Mouse (Mus musculus): ENCODE measurements around the gene Prkca.

Prkca gene

DNA sequence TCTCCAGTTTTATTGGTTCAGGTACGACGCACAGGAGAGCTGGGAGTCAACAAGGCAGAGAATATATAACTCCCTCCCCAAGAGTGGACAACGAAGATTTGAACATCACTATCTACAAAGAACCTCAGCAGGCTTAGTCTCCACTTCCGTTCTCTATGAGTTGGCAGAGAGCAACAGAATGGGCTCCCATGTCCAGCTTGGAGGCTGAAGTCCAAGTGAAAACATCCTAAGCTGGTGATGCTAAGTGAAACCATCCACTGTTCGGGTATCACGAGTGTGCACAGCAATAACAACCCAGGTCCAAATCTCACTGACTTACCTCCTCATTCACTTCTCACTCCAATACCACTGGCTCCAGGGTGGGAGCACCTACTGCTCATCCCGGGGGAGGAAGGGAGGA is 276.6 kb downstream of the Prkca start:
- no peak for DNase-seq (ENCODE audit: low read depth, low spot score)

DNA sequence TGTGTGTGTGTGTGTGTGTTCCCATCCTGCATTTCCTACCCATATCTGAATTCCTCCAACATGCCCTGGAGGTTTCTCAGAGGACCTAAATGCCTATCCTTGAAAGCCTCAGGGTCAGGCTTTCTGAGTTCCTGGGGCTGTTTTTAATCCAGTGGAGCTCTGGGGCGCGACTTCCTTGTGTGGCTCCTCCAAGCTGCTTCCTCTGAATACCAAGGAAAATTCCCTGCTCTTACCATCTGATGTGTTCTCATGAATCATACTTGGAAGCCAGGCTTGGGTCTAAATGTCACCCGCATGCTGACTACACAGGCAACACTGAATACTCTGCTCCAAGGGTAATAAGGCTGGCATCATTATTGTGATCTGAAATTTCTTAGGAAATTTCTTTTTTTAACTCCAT is 279.3 kb downstream of the Prkca start:
- no peak for DNase-seq (ENCODE audit: low read depth, low spot score)

DNA sequence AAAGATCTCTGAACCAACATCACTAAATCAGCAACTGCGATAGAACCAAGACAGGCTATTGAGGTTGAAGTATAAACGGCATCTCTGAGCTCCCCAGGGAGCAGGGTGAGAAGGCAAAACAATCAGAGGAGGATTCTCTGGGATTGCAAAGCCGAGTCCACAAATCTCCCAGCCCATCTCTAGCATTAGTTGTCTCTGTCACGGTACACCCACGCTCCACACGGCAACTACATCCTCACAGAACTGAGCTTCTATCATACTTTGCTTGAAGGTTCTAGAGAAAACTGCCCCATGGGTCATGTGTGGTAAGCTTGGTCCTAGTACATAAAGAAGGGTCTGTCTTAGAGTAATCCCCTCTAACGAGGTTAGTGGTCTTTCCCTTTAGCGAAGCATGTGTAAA is 280.6 kb downstream of the Prkca start:
- DNase-seq (ENCODE audit: low read depth, low spot score) = no peak

DNA sequence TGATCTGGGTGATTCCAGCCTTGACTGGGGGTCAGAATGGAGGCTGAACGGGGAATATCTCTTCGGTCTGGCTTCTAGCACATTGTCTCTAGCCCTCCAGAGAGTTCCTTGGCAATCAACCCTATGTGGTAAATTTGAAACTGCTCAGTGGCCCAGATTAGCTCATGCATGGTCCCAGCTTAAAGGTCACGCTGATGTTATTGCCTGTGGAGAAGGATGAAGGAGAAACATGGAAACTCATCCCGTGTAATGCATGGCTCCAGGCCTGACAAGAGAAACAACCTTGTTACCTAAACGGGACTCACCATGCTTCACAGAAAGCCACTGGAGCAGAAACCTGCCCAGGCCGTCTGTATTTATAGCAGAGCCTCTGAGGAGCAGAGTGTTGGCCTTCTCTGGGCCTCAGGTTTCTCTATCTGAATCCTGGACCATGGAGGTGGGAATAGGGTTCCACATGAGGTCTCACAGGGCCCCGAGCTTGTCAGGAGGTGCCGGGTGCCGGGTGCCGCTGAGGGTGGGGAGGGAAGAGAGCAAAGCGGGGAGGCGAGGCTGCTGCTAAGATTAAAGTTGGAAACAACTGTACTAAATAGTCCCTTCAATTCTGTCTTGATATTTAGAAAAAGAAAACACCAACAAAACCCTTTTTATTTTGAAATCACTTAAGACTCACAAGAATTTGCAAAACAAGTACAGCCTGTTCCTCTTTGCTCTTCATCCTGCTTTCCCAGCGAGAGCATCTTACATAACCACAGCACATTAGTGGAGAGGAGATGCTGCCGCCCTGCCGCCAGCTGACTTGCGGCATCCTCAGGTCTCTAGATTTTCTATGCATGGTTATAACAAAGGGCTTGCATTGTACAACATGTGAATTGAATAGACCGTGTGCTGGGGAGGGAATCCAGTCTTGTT is 281.9 kb downstream of the Prkca start:
- no peak for DNase-seq (ENCODE audit: low read depth, low spot score)

DNA sequence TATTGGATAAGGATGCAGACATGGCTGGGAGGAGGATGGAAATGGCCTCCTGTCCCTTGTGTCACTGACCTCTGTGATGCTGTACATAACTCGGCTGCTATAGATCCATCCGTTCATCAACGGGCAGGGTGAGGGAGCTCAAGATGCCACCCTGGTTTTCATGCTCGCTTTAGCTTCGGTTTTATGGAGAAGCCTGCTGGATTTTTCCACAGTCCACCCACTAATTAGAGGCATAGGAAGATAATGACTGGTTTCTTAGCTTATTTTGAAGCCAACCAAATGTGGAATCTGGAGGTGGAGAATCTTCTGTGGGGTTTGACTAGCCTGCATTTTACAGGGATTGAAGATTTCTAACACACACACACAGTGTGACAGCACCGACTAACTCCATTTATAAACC is 286.6 kb downstream of the Prkca start:
- no peak for DNase-seq (ENCODE audit: low read depth, low spot score)

DNA sequence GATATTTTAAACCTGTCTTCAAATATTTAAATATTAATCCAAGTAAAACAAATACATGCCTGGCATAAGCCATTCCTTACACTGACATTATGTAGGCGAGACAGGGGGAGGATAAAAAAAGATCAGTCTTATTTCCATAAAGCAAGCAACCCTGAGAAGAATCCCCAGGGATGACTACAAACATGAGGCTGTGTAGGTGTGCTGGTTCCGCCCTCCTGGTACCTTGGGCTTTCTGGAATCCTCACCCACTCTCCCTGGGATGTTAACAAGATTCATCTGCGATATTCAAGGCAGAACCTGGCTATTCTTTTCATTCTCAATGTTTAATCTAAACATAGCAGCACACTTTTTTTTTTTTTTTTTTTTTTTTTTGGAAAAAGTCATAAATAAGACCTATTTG is 289.1 kb downstream of the Prkca start:
- DNase-seq (ENCODE audit: low read depth, low spot score) = no peak

DNA sequence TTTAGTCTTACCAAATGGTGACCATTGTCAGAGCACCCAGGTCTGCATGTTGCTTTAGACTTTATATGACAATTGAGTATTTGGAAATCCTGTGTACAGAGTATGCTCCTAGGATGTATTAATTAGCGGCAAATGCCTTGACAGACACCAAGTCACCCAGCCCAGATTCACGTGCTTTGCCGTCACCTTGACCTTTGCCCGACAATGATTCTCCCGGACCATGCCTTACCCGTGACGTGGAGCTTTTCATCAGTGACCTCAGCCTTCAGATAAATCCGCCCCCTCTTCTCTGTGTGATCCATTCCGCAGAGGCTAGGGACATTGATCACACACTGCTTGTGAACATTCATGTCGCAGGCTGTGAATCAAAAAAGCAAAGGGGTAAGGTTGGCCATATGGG is 290.0 kb downstream of the Prkca start:
- no peak for DNase-seq (ENCODE audit: low read depth, low spot score)

DNA sequence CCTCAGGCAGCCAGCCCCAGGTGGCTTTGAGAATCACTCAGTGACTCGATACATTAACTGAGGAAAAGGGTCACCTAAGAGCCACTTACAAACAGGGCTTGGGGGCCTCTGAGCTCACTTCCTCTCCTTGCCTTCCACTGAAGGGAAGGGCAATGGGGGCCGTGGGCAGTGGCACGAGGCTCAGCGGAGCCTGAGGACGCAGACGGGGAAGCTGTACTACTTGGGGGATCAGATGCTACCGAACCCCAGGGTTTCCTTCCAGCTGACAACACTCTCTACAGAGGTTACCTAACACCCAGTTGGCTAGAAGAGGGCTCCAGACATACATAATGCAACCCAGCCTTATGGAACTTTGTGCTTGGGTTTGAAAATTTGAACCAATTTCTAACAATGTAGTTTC is 302.1 kb downstream of the Prkca start:
- DNase-seq (ENCODE audit: low read depth, low spot score) = no peak

DNA sequence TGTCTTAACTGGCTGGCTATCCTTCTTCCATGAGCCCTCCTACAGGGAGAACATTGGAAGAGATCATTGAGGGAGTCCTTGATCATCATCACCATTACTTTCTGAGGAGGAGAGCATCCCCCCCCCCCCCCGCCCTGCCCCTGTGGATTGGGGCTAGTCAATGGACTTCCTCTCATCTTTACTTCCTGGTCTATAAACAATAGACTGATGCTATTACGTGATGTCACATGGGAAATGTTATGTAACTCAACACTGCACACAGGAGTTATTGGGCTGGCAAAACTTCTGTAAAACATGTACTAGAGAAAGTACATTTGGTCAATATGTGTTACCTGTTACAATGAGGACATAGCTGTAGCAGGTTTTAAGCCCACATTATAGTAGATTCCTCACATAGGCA is 302.9 kb downstream of the Prkca start:
- no peak for DNase-seq (ENCODE audit: low read depth, low spot score)

DNA sequence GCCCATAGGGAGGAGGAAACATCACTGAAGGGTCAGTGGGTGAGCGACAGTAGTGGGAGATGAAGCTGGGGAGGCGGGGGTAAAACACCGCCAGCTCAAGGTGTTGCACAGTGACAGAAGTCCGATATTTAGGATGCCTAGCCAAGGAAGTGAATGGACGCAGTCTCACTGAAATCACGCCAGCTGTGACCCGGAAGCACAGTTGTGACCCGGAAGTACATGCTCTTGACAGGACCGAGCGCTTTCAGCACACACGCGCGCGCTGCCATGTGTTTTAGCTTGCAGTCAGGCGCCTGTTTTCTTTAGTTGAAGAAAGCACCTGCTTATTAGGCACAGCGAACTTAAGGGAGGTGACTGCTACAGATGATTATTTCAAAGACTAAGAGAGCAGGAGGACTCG is 304.0 kb downstream of the Prkca start:
- peak; percentile 82 for DNase-seq (ENCODE audit: low read depth, low spot score)

DNA sequence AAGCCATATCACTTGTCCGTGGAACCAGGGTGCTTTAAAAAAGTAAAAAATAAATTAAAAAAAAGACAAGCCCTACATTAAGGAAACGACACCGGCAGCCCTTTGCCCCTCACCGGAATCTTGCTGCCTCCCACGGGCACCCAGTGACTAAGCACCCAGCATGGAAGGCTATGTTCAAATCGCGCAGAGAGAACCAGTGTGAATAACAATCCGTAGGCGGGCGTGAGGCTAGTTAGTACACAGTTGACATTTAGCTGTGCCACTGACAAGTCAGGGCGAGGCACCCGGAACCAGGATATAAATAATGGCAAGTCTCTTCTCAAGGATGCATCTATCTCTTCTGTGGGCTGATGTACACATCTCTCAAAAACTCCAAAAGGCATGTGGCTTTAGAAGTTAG is 304.7 kb downstream of the Prkca start:
- DNase-seq (ENCODE audit: low read depth, low spot score) = no peak

DNA sequence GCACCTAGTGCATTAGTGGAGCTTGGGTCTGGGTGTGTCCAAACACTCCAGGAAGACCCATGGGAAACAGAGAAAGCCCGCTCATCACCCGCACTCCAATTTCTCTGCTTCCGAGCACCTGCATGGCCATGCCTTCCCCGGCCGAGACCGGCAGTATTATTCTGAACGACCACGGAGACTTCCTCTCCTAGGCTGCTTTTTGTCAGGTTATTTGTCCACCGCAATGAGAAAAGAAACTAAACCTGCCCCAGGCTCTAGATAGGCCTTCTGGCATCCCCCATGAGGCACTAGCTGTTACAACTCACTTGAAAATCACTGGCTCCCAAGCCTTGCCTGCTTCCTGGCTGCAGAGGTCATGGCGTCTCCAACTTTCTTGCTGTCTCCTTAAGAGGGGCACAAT is 307.4 kb downstream of the Prkca start:
- DNase-seq (ENCODE audit: low read depth, low spot score) = no peak

DNA sequence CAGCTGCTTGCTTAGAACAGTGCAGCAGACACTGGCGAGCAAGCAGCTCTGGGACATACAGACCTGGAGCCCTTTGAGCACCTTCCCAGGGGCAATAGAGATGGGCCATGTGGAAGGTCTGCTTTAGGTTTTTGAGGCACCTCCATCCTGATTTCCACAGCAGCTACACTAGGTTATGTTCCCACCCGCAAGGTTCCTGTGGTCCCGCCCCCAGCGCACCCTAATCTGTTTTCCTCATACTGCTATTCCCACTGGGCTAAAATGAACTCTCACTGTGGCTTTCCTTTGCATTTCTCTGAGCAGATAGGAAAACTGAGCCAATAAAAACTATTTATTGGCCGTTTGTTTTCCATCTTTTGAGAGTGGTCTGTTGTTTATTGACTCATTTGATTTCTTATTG is 308.0 kb downstream of the Prkca start:
- DNase-seq (ENCODE audit: low read depth, low spot score) = no peak

DNA sequence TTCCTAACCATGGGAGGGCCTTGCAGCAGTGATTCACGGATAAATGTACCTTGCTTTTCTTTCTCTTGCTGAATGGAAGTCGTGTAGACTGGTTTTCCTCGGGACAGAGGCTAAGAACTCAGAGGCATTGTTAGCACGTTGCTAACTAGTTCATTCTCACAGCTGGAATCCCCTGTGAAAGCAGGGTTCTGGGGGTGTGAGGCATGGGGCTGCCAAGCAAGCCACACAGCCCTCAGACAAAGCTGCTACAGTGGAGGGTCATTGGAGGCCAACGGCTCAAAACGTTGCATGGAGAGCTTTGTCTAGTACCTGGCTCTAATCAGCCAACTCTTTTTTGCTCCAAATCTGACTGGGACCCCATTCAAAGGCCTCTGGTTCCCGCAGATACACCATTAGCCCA is 309.4 kb downstream of the Prkca start:
- DNase-seq (ENCODE audit: low read depth, low spot score) = no peak

DNA sequence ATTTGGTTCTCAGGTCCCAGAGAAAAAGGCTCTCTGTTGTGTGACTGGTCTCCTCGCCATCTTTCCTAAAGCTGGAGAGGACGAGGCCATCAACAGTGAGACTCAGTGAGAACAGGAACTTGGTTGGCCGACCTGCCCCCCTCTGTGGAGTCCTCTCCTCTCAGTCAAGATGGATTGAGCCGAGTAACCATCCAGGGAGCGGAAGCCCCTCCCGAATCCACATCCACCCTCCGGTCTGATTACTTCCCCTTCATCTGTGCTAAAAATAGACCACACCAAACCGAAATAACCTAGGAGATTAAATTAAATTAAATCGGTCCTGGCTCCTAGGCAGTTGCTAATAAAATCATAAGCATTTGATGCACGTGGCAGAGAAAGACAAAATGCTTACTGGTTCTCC is 311.2 kb downstream of the Prkca start:
- DNase-seq (ENCODE audit: low read depth, low spot score) = no peak

DNA sequence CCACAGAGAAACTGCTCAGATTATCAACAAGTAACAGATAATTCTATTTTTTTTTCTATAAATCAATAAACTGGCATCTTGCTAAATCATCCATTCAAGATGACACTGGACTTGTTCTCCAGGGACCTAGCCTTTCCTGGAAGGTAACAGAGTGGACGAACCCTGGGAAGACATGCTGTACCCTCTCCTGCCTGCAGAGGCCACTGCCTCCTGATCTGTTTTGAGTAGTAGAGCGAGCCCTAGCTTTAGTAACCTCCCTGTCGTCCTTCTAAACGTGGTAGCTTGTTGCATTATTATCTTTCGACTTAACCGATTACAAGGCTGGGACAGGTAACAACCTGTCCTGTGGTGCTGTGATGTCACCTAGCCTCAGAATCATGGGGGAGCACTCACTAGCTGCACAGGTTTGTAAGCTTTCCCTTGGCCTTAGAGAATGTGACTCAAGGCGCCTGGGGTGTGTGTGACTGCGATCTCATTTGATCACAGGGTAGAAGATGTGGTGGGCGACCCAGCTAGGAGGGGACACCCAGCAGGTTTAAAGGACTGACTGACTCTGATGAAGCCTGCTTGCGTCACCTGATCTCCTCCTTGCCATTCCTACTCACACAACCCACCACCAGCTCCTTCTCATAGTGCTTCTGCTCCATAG is 312.6 kb downstream of the Prkca start:
- peak; percentile 48 for DNase-seq (ENCODE audit: low read depth, low spot score)

DNA sequence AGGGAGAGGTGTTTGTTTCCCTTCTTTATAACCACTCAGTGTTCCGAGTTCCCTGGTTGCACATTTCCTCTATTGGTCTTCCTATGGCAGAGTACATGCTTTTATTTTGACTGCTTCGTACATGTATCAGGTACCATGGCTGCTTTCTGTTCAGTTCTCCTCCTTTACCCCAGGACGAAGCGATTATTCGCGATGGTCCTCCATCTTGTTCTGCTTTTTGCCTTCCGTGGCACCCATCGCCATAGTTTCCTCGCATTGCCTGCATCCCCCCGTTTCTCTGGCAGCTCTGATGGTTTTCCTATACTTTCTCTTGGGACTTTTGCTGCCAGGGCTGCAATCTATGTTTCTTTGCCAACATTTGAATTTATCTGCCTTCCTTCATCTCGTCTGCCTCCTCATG is 314.4 kb downstream of the Prkca start:
- DNase-seq (ENCODE audit: low read depth, low spot score) = no peak

DNA sequence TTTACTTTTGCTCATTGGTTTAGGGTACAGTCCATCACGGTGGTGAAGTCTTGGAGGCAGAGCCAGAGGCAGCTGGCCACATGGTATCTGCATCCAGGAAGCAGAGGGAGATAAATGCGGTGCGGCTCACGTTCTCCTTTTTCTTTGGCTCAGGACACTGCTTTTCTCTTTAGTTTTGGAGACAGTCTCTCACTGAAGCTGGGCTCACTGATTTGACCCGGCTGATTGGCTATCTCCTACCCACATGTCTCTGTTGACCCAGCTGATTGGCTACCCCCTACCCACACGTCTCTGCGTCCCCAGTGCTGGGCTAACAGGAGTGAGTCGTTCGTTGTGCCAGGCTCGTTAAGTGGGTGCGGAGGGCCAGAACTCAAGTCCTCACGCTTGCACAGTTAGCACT is 315.3 kb downstream of the Prkca start:
- peak; percentile 84 for DNase-seq (ENCODE audit: low read depth, low spot score)

DNA sequence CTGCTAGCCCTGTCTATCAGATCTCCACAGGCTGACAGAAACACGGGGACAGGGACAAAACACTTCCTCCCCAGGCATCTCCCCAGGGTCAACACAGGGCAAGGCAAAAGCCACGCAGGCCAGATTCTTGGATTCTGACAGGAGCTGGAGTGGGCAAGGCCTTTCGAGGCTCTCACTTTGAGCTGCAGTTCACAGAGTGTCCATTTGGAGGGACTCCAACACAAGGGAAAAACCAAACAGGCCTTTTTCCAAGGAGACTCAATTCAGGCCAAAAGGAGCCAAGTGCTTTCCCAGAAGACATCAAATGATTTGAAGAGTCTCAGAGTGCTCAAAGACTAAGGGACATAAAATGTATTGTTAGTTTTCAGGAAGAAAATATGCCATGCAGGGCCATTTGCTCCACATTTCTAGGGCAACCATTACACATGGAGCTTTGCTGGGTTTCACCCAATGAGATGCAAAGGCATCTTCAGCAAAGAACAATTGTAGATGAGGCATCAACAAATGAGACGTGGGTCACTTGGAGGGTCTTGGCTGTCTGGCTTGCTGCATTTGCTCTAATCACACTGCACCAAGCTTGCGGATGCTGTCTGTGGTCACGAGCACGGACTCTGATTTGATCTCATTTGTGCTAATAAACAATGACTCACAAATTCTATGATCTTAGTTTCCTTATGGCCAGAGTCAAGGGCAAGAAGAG is 317.9 kb downstream of the Prkca start:
- DNase-seq (ENCODE audit: low read depth, low spot score) = peak; percentile 30

DNA sequence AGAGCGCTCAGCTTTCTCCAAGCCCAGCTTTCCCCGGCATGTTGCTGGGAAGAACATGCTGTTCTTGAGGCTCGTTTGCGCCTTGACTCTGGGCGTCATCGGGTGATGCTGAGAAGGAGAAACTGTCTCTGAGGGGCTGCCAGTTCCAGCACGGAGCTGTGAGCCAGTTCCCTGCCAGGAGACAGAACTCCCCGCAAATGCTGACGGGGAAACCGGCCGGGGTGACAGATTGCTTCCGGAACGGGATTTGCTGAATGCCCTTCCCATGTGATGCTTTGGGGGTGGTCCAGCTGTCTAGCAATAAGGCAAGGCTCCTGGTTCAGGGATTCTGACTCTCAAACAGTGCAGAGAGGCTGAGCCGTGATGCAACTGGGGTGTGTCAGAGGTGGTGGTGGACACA is 320.5 kb downstream of the Prkca start:
- no peak for DNase-seq (ENCODE audit: low read depth, low spot score)

DNA sequence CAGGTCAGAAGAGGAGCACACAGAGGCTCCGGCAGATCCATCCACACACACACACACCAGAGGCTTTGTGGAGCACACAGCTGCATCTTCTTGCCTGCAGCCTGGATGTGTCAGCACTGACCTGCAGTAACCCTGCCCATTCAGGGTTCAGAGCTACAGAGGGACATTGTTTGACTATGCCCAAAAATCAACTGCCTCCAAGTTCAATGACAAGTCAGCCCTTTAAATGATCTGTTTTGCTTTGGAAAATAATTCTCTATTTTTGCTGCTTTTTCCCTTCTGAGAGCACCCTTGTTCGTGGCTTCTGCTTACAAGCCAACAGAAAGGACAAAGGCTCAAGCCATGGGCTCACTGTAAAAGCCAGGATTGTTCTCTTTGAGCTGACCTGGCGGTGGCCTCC is 322.8 kb downstream of the Prkca start:
- DNase-seq (ENCODE audit: low read depth, low spot score) = no peak

DNA sequence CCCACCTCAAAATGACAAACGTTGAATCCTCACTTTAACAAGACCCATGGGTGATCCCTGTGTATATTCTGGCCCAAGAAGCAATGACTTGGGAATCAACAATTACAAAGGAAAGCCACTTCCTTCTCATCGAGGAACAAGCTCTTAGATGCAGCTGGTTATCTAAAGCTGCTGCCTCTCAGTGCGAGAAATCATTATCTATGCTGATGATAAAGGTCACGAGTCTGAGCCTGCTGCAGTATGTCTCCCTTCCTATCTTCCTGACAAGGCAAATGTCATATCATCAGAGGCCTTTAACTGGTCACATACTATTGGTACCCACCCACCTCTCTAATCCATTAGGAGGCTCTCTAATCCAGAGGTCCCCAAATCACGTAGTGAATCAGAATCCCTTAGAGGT is 328.4 kb downstream of the Prkca start:
- no peak for DNase-seq (ENCODE audit: low read depth, low spot score)

DNA sequence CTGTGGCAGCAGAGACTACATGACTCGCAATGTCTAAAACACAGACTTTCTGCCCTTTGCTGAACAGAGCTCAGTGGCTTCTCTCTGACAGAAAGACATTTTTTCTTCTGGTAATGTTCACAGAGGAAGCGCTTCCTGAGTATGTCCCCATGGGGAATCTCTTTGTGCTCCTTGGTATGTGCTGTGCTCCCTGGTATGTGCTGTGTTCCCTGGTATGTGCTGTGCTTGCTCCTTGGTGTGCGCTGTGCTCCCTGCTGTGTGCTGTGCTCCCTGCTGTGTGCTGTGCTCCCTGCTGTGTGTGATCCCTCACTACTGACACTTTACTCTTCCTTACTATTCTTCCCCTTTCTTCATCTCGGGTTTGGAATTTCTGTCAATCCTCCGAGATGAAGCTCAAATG is 330.3 kb downstream of the Prkca start:
- no peak for DNase-seq (ENCODE audit: low read depth, low spot score)

All from R1 (cell line).